ENCODE assay signal across 8 mouse cellular contexts in the genomic region with DNA sequence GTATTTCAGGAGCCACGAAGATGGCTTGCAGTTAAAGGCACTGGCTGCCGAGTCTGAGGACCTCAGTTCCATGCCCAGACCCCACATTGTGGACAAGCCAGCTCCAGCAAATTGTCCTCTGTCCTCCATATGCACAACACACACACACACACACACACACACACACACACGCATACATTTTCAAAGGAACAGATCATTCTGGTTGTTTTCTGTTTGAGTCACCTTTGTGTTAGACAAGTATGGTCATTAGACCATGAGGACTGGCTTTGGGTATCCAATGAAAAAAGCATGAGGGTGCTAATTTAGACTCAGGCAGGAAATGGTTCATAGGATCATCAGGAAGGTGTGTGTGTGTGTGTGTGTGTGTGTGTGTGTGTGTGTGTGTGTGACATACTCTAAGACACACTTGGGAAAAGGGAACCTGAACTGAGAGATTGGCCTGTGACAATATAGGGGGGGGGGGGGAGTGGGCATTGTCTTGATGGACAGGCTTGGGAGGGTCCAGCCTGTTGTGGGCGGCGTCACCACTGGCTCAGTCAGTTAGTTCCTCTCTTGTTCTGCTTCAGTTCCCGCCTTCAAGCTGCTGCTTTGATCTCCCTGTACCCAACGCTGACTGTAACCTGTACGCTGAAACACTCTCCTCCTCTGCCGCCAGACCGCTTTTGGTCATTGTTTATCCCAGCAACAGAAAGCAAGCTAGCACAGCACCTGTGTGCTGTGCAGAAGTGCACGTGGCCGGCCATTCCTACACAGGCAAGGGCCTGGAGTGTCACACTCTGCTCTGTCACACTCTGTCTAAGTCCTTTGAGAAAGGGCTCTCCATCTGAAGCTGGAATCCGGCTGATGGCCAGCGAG. TPM values are rescaled to one million over a fixed set of nuclear protein-coding genes. Genes with fewer than 3 reads are reported as not detected.
DNase-seq lines count a peak whose midpoint lies in the region; ATAC-seq and TF ChIP-seq lines count a peak whose summit lies in the region.

No protein-coding gene starts in this region.

- H3K4me3 ChIP-seq in lung, adult 2 months (replicated peaks; ENCODE audit: extremely low read depth, low read depth, low read length): no peak overlapping the region
- H3K4me3 ChIP-seq in embryonic facial prominence, embryonic 12.5 days: peak overlapping the region; percentile 17
- peak overlapping the region; percentile 10 for H3K4me3 ChIP-seq in intestine, embryonic 15.5 days (replicated peaks)
- H3K4me3 ChIP-seq in midbrain, embryonic 15.5 days: no peak overlapping the region

- H3K27ac ChIP-seq in embryonic facial prominence, embryonic 12.5 days: 0 out of 2 replicates have a peak overlapping the region, but pooled peaks have one; percentile 26
- peak overlapping the region; percentile 37; the same call in 1 of the 2 replicates for H3K27ac ChIP-seq in intestine, embryonic 15.5 days
- H3K27ac ChIP-seq in midbrain, embryonic 15.5 days: no peak overlapping the region

- no peak for ATAC-seq in embryonic facial prominence, embryonic 12.5 days (ENCODE audit: insufficient number of reproducible peaks, insufficient read depth, low FRiP score, low TSS enrichment)
- no peak for ATAC-seq in intestine, embryonic 15.5 days
- ATAC-seq in midbrain, embryonic 15.5 days (replicated peaks): no peak

- H3K4me2 ChIP-seq in embryonic facial prominence, embryonic 12.5 days (replicated peaks): peak overlapping the region; percentile 50
- peak overlapping the region; percentile 59 for H3K4me2 ChIP-seq in intestine, embryonic 15.5 days (replicated peaks)
- H3K4me2 ChIP-seq in midbrain, embryonic 15.5 days: peak overlapping the region; percentile 31

- WGBS in lung, adult 2 months: 26% methylated on average over 14 of the region's 14 CpGs
- 19% methylated on average over 14 of the region's 14 CpGs for WGBS in embryonic facial prominence, embryonic 12.5 days
- WGBS in intestine, embryonic 15.5 days: 22% methylated on average over 14 of the region's 14 CpGs
- 19% methylated on average over 12 of the region's 14 CpGs for WGBS in midbrain, embryonic 15.5 days

- peak; percentile 30 to 38 for DNase-seq in lung, adult 18-20 months
- DNase-seq in lung, adult 2 months: no peak
- no peak for DNase-seq in adrenal gland, adult 8-10 months
- no peak for DNase-seq in layer of hippocampus, postnatal 36 days
- no peak for DNase-seq in layer of hippocampus, postnatal 14 days (ENCODE audit: low spot score in 2 of 2)

- no peaks in the 10 kb centered on the region for H3K9me3 ChIP-seq in embryonic facial prominence, embryonic 12.5 days
- no peaks in the 10 kb centered on the region for H3K9me3 ChIP-seq in intestine, embryonic 15.5 days
- no peaks in the 10 kb centered on the region for H3K9me3 ChIP-seq in midbrain, embryonic 15.5 days

- TF ChIP-seq CTCF in lung, adult 2 months (IDR thresholded peaks at IDR 0.05; ENCODE audit: insufficient read depth, low read length): no peak

- TF ChIP-seq POLR2A in lung, adult 2 months (IDR thresholded peaks at IDR 0.05; ENCODE audit: borderline replicate concordance, extremely low read depth, low read depth, low read length): no peak

- H3K36me3 ChIP-seq in embryonic facial prominence, embryonic 12.5 days: no peaks in the 10 kb centered on the region
- H3K36me3 ChIP-seq in intestine, embryonic 15.5 days: no peaks in the 10 kb centered on the region
- no peaks in the 10 kb centered on the region for H3K36me3 ChIP-seq in midbrain, embryonic 15.5 days (replicated peaks)

- no peaks in the 10 kb centered on the region for H3K27me3 ChIP-seq in embryonic facial prominence, embryonic 12.5 days
- no peaks in the 10 kb centered on the region for H3K27me3 ChIP-seq in intestine, embryonic 15.5 days (replicated peaks)
- H3K27me3 ChIP-seq in midbrain, embryonic 15.5 days (replicated peaks): peaks cover 6% of the 10 kb centered on the region; the same call in 1 of the 2 replicates

- peaks cover 19% of the 10 kb centered on the region for H3K4me1 ChIP-seq in lung, adult 2 months (ENCODE audit: control insufficient read depth, insufficient read depth, low read length)
- peaks cover 30% of the 10 kb centered on the region for H3K4me1 ChIP-seq in embryonic facial prominence, embryonic 12.5 days
- H3K4me1 ChIP-seq in intestine, embryonic 15.5 days (replicated peaks): peaks cover 27% of the 10 kb centered on the region
- peaks cover 26% of the 10 kb centered on the region for H3K4me1 ChIP-seq in midbrain, embryonic 15.5 days

- peak overlapping the region; percentile 42; the same call in 1 of the 2 replicates for H3K9ac ChIP-seq in embryonic facial prominence, embryonic 12.5 days
- H3K9ac ChIP-seq in intestine, embryonic 15.5 days: peak overlapping the region; percentile 29; the same call in 1 of the 2 replicates
- H3K9ac ChIP-seq in midbrain, embryonic 15.5 days: peak overlapping the region; percentile 7; the same call in 1 of the 2 replicates

RNA-seq across cellular contexts. Expression of a gene that starts 3.1 kb away (rescaled TPM):
- polyA plus RNA-seq in lung, adult 2 months (2012; rRNA removed): 49.6 and 60.5 TPM in 2 replicates
- polyA plus RNA-seq in embryonic facial prominence, embryonic 12.5 days (2016; fragmentation: Nextera tagmentation; extraction: Ambion mirVana): 17.5 and 18.9 TPM in 2 replicates
- 19.8 and 21.3 TPM in 2 replicates for polyA plus RNA-seq in intestine, embryonic 15.5 days (2015; fragmentation: Nextera tagmentation; extraction: Ambion mirVana)
- 24.7 and 25.1 TPM in 2 replicates for polyA plus RNA-seq in midbrain, embryonic 15.5 days (2015; fragmentation: Nextera tagmentation; extraction: Ambion mirVana)
- total RNA-seq in adrenal gland, adult 8-10 months (2022): 10 to 100 TPM in 2 of 4 experiments, 1 to 10 TPM in 2; 8.7 to 15.1 (median 10.3) TPM
- total RNA-seq in layer of hippocampus, postnatal 36 days (2021): 10 to 100 TPM; 18.9 to 19.2 TPM
- 10 to 100 TPM; 17.9 to 18.2 TPM for total RNA-seq in layer of hippocampus, postnatal 14 days (2021)

RNA-seq across cellular contexts. Expression of a gene that starts 56.8 kb away (rescaled TPM):
- polyA plus RNA-seq in lung, adult 2 months (2012; rRNA removed): 0.05 TPM in 1 of 2 replicates, not detected in the other
- polyA plus RNA-seq in embryonic facial prominence, embryonic 12.5 days (2016; fragmentation: Nextera tagmentation; extraction: Ambion mirVana): 0.05 TPM in 1 of 2 replicates, not detected in the other
- not detected in 2 replicates for polyA plus RNA-seq in intestine, embryonic 15.5 days (2015; fragmentation: Nextera tagmentation; extraction: Ambion mirVana)
- not detected in 2 replicates for polyA plus RNA-seq in midbrain, embryonic 15.5 days (2015; fragmentation: Nextera tagmentation; extraction: Ambion mirVana)
- total RNA-seq in adrenal gland, adult 8-10 months (2022): under 1 TPM in 3 of 4 experiments, not detected in 1; 0.15 to 0.24 (median 0.22) TPM
- not detected for total RNA-seq in layer of hippocampus, postnatal 36 days (2021)
- total RNA-seq in layer of hippocampus, postnatal 14 days (2021): not detected

Comparison
In these comparisons a context has a peak if more than half of its experiments do, and no peak if none do; other contexts are left out.
1. DNase-seq: peak in lung, adult 18-20 months (2 of 2); none in lung, adult 2 months (single experiment), adrenal gland, adult 8-10 months (single experiment), layer of hippocampus, postnatal 36 days (0 of 2) and layer of hippocampus, postnatal 14 days (0 of 2).
2. H3K4me3 ChIP-seq: peak in embryonic facial prominence, embryonic 12.5 days (single experiment) and intestine, embryonic 15.5 days (single experiment); none in lung, adult 2 months (single experiment) and midbrain, embryonic 15.5 days (single experiment).
3. Peak in every context shown above with its lines, with median percentiles within 50 percentile points of each other: H3K4me2 ChIP-seq and H3K9ac ChIP-seq.